Mouse (Mus musculus): ENCODE data around the gene Adcyap1. TPM values are rescaled to one million over a fixed set of nuclear protein-coding genes. Genes with fewer than 3 reads are reported as not detected.

The Adcyap1 gene
- total RNA-seq (2017): not detected in 2 replicates

- no peak for ATAC-seq (ENCODE audit: extremely low read depth, insufficient number of reproducible peaks, low FRiP score, poor library complexity, severe bottlenecking)
Observed at GRCm38 (mm10) chr17:93198717-93199116, at the start of gene Adcyap1. Gene Adcyap1, plus strand, starts transcription at chr17:93199017.

- no peak for ATAC-seq (ENCODE audit: extremely low read depth, insufficient number of reproducible peaks, low FRiP score, poor library complexity, severe bottlenecking)
Observed at GRCm38 (mm10) chr17:93158280-93158851, 40.5 kb upstream of the Adcyap1 start.

GRCm38 (mm10) chr17:93169572-93169971 is 29.2 kb upstream of the Adcyap1 start:
- ATAC-seq (ENCODE audit: extremely low read depth, insufficient number of reproducible peaks, low FRiP score, poor library complexity, severe bottlenecking): no peak

- no peak for ATAC-seq (ENCODE audit: extremely low read depth, insufficient number of reproducible peaks, low FRiP score, poor library complexity, severe bottlenecking)
Observed at GRCm38 (mm10) chr17:93196846-93197245, 2.0 kb upstream of the Adcyap1 start.

- no peak for ATAC-seq (ENCODE audit: extremely low read depth, insufficient number of reproducible peaks, low FRiP score, poor library complexity, severe bottlenecking)
Observed at GRCm38 (mm10) chr17:93198213-93198612, 604 bp upstream of the Adcyap1 start.

- no peak for ATAC-seq (ENCODE audit: extremely low read depth, insufficient number of reproducible peaks, low FRiP score, poor library complexity, severe bottlenecking)
Observed at GRCm38 (mm10) chr17:93199218-93199617, 401 bp downstream of the Adcyap1 start.

GRCm38 (mm10) chr17:93199747-93200146 is 930 bp downstream of the Adcyap1 start:
- no peak for ATAC-seq (ENCODE audit: extremely low read depth, insufficient number of reproducible peaks, low FRiP score, poor library complexity, severe bottlenecking)

GRCm38 (mm10) chr17:93200386-93201264 is 1.8 kb downstream of the Adcyap1 start:
- no peak for ATAC-seq (ENCODE audit: extremely low read depth, insufficient number of reproducible peaks, low FRiP score, poor library complexity, severe bottlenecking)

GRCm38 (mm10) chr17:93201265-93201925 is 2.6 kb downstream of the Adcyap1 start:
- ATAC-seq (ENCODE audit: extremely low read depth, insufficient number of reproducible peaks, low FRiP score, poor library complexity, severe bottlenecking): no peak

GRCm38 (mm10) chr17:93202165-93203075 is 3.6 kb downstream of the Adcyap1 start:
- no peak for ATAC-seq (ENCODE audit: extremely low read depth, insufficient number of reproducible peaks, low FRiP score, poor library complexity, severe bottlenecking)

- no peak for ATAC-seq (ENCODE audit: extremely low read depth, insufficient number of reproducible peaks, low FRiP score, poor library complexity, severe bottlenecking)
Observed at GRCm38 (mm10) chr17:93203076-93204031, 4.5 kb downstream of the Adcyap1 start.

- no peak for ATAC-seq (ENCODE audit: extremely low read depth, insufficient number of reproducible peaks, low FRiP score, poor library complexity, severe bottlenecking)
Observed at GRCm38 (mm10) chr17:93217785-93218184, 19.0 kb downstream of the Adcyap1 start.

- ATAC-seq (ENCODE audit: extremely low read depth, insufficient number of reproducible peaks, low FRiP score, poor library complexity, severe bottlenecking): no peak
Observed at GRCm38 (mm10) chr17:93218640-93219039, 19.8 kb downstream of the Adcyap1 start.

- ATAC-seq (ENCODE audit: extremely low read depth, insufficient number of reproducible peaks, low FRiP score, poor library complexity, severe bottlenecking): no peak
Observed at GRCm38 (mm10) chr17:93237355-93237754, 38.5 kb downstream of the Adcyap1 start.
